Mouse (Mus musculus) testis, adult 2 months (tissue): ENCODE measurements around the gene Lyg1.

Source experiments
- CTCF ChIP-seq: fragments of 200-500 bp; IDR thresholded peaks from 2 replicates; pipeline ENCODE4 v1.5.1; 2012; ENCODE audit warnings: low read depth, mild to moderate bottlenecking, inconsistent platforms, low read length, moderate library complexity; ENCODE audit not compliant: control insufficient read depth, insufficient read depth, insufficient replicate concordance
- POLR2A ChIP-seq: fragments of 200-500 bp; IDR thresholded peaks from 2 replicates; pipeline ENCODE4 v1.6.1; 2012; ENCODE audit warnings: low read depth, mild to moderate bottlenecking, inconsistent platforms, low read length, moderate library complexity; ENCODE audit not compliant: control insufficient read depth

- no peak for TF ChIP-seq POLR2A
- TF ChIP-seq CTCF, result no peak
Measured at GRCm38 (mm10) chr1:37922536-37922935, 35.0 kb downstream of the Lyg1 start.
